Mouse (Mus musculus) layer of hippocampus, adult 6 months (tissue): ENCODE results near the gene Apeh. TPM values are rescaled to one million over a fixed set of nuclear protein-coding genes. Genes with fewer than 3 reads are reported as not detected.

Source experiments
- long read RNA-seq, 2 experiments: library from polyadenylated mRNA; unstranded; transcript quantifications; one replicate each; pipeline ENCODE4 v2.0.0; 2019 to 2020
- microRNA-seq: library from miRNA; unstranded; fragments of <30 nt; microRNA quantifications from one replicate; pipeline ENCODE4 v1.2.0, GENCODE M21; 2020
- polyA plus RNA-seq: library from polyadenylated mRNA; unstranded; fragments of <200 nt; fragmentation: Nextera tagmentation; gene quantifications from 2 replicates; pipeline ENCODE4 v1.2.3, GENCODE M21; 2021

Apeh gene
- 14.8 and 15.5 TPM in 2 replicates for polyA plus RNA-seq
- long read RNA-seq, experiment 1, transcript Apeh-206 (22 exons, 2,518 nt), result major isoform, 23 of 27 reads
- long read RNA-seq, experiment 1, partial matches to known transcripts, result 4 of 27 reads
- long read RNA-seq, experiment 1, other reads (novel, unspliced or antisense), result 0 of 27 reads
- long read RNA-seq, experiment 2, transcript Apeh-206 (22 exons, 2,518 nt), result major isoform, 98 of 120 reads
- long read RNA-seq, experiment 2, partial matches to known transcripts, result 8 of 120 reads
- long read RNA-seq, experiment 2, other reads (novel, unspliced or antisense), result 14 of 120 reads

GRCm38 (mm10) chr9:108094184-108094941 is at the start of gene Apeh:
Gene Apeh, minus strand, starts transcription at chr9:108094606.

GRCm38 (mm10) chr9:108082988-108083431 is 11.4 kb downstream of the Apeh start, which contains the start of gene Rnf123:
Gene Rnf123, minus strand, starts transcription at chr9:108083346.

GRCm38 (mm10) chr9:108080168-108080567 is 14.2 kb downstream of the Apeh start, which contains the start of gene Mst1:
Gene Mst1, plus strand, starts transcription at chr9:108080436.

GRCm38 (mm10) chr9:108052885-108053664 is 41.3 kb downstream of the Apeh start, which contains the start of gene Amigo3:
Gene Amigo3, plus strand, starts transcription at chr9:108053159.

GRCm38 (mm10) chr9:108049016-108049455 is 45.4 kb downstream of the Apeh start, which contains the start of gene Gmppb:
Gene Gmppb, plus strand, starts transcription at chr9:108049242.

Small RNAs within 50 kb of the gene (microRNA-seq; reads per million reads assigned to microRNA genes)
- gene Gm47303, result not detected
- gene Mir7088, result not detected

Other genes starting within 250 kb of the Apeh start
- gene Rbm6, start 221.4 kb downstream of the Apeh start, polyA plus RNA-seq, result 20.0 and 20.5 TPM in 2 replicates
- 22.7 and 22.9 TPM in 2 replicates for gene Mon1a, start 206.5 kb downstream of the Apeh start, polyA plus RNA-seq
- gene Mst1r, start 187.7 kb downstream of the Apeh start, polyA plus RNA-seq, result 0.25 and 0.41 TPM in 2 replicates
- not detected in 2 replicates for gene Actl11, start 166.1 kb downstream of the Apeh start, polyA plus RNA-seq
- 314 and 331 TPM in 2 replicates for gene Camkv, start 158.9 kb downstream of the Apeh start, polyA plus RNA-seq
- 2.6 and 3.4 TPM in 2 replicates for gene Traip, start 144.5 kb downstream of the Apeh start, polyA plus RNA-seq
- gene Uba7, start 119.1 kb downstream of the Apeh start, polyA plus RNA-seq, result 3.0 TPM in 2 replicates
- 0.18 and 0.20 TPM in 2 replicates for gene Gm20661, start 111.5 kb downstream of the Apeh start, polyA plus RNA-seq
- 6.1 and 7.3 TPM in 2 replicates for gene Inka1, start 108.7 kb downstream of the Apeh start, polyA plus RNA-seq
- 4.6 and 7.8 TPM in 2 replicates for gene Cdhr4, start 102.1 kb downstream of the Apeh start, polyA plus RNA-seq
- gene Gm20662, start 98.3 kb downstream of the Apeh start, polyA plus RNA-seq, result not detected in 2 replicates
- 22.1 and 23.0 TPM in 2 replicates for gene Ip6k1, start 92.1 kb downstream of the Apeh start, polyA plus RNA-seq
- 20.7 and 34.1 TPM in 2 replicates for gene Gmppb, start 45.4 kb downstream of the Apeh start, polyA plus RNA-seq
- 0.51 and 0.60 TPM in 2 replicates for gene Amigo3, start 41.4 kb downstream of the Apeh start, polyA plus RNA-seq
- not detected in 2 replicates for gene Mst1, start 14.2 kb downstream of the Apeh start, polyA plus RNA-seq
- 29.2 TPM in 2 replicates for gene Rnf123, start 11.3 kb downstream of the Apeh start, polyA plus RNA-seq
- 21.9 and 23.1 TPM in 2 replicates for gene Bsn, start 95.8 kb upstream of the Apeh start, polyA plus RNA-seq
- gene Dag1, start 169.4 kb upstream of the Apeh start, polyA plus RNA-seq, result 38.6 and 42.0 TPM in 2 replicates
- gene Nicn1, start 195.8 kb upstream of the Apeh start, polyA plus RNA-seq, result 136 and 139 TPM in 2 replicates
- 31.0 and 64.8 TPM in 2 replicates for gene Amt, start 202.2 kb upstream of the Apeh start, polyA plus RNA-seq
- gene Rhoa, start 211.5 kb upstream of the Apeh start, polyA plus RNA-seq, result 127 TPM in 2 replicates
- gene Tcta, start 211.6 kb upstream of the Apeh start, polyA plus RNA-seq, result 46.6 and 47.4 TPM in 2 replicates
- 122 and 130 TPM in 2 replicates for gene Gpx1, start 244.3 kb upstream of the Apeh start, polyA plus RNA-seq